Mouse (Mus musculus) thymus, adult 2 months (tissue): Measurements from ENCODE around the gene Arhgap31.

Source experiments
- CTCF ChIP-seq: fragments of 200-500 bp; IDR thresholded peaks from 2 replicates; pipeline ENCODE4 v1.5.1; 2012; ENCODE audit warnings: mild to moderate bottlenecking, control low read depth, low read length, moderate library complexity, borderline replicate concordance; ENCODE audit not compliant: control insufficient read depth, poor library complexity, insufficient read depth; ENCODE audit errors: extremely low read depth
- POLR2A ChIP-seq: fragments of 200-500 bp; IDR thresholded peaks from 2 replicates; pipeline ENCODE4 v1.6.1; 2012; ENCODE audit warnings: mild to moderate bottlenecking, low read length, control low read depth, moderate library complexity; ENCODE audit not compliant: control insufficient read depth, poor library complexity, insufficient read depth; ENCODE audit errors: extremely low read depth

DNA sequence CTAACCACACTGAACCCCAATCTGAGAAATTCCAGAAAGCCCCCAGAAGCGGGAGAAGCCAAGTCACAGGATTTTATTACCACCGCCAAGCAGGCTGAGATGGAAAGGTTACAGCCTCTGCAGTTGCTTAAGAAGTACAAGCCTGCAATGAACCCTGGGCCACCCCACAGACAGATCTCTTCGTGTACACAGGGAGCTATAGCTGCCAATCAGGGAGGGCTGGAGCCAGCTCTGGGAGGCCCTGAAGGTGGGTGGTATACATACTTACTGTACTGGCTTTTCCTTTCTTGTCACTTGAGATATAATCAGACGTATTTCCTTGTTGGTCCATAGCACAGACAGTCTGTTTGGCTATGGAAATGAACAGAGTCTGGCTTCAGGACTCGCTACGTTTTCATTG lies 37.7 kb upstream of the Arhgap31 start:
- TF ChIP-seq CTCF (no peak), POLR2A (no peak)
